Mouse (Mus musculus) frontal cortex, adult 2 months (tissue): ENCODE results near the gene Ano10. TPM values are rescaled to one million over a fixed set of nuclear protein-coding genes. Genes with fewer than 3 reads are reported as not detected.
A peak's percentile ranks its signal among the peaks of the same experiment; 100 is the strongest.

Source experiments
- DNase-seq, 2 experiments: peaks; one replicate each; pipeline ENCODE4 v3.0.0; 2022; ENCODE audit warnings: low spot score in 1 of 2; ENCODE audit errors: extremely low spot score in 1 of 2
- polyA plus RNA-seq: library from polyadenylated mRNA; depleted of rRNA; stranded (reverse); fragments of >200 nt; gene quantifications from 2 replicates; pipeline ENCODE4 v1.2.3, GENCODE M21; 2012; rRNA removed

Ano10 gene
- polyA plus RNA-seq, 1 experiment: 31.5 TPM

GRCm38 (mm10) chr9:122135095-122135884 lies 158.9 kb downstream of the Ano10 start:
- DNase-seq: no peak

GRCm38 (mm10) chr9:122132145-122132544 lies 162.1 kb downstream of the Ano10 start:
- no peak for DNase-seq

- no peak for DNase-seq
Measured at GRCm38 (mm10) chr9:122130666-122131065, 163.6 kb downstream of the Ano10 start.

GRCm38 (mm10) chr9:122128686-122129085 lies 165.5 kb downstream of the Ano10 start:
- DNase-seq: peak in 1 of 2 experiments; percentile 36

GRCm38 (mm10) chr9:122127271-122127785 lies 166.9 kb downstream of the Ano10 start:
- no peak for DNase-seq

GRCm38 (mm10) chr9:122126790-122127189 lies 167.4 kb downstream of the Ano10 start:
- DNase-seq: no peak

Other genes starting within 250 kb of the Ano10 start
- 121 and 123 TPM in 2 replicates for gene Snrk, start 177.2 kb downstream of the Ano10 start, polyA plus RNA-seq
- 19.8 and 21.5 TPM in 2 replicates for gene Abhd5, start 57.2 kb upstream of the Ano10 start, polyA plus RNA-seq